Mouse (Mus musculus) heart, embryonic 10.5 days (tissue): ENCODE data around the gene Dennd1b. TPM values are rescaled to one million over a fixed set of nuclear protein-coding genes. Genes with fewer than 3 reads are reported as not detected.

Source experiments
- DNase-seq: peaks from one replicate; pipeline ENCODE4 v3.0.0-alpha.2; 2017; ENCODE audit warnings: low spot score
- H3K27ac ChIP-seq: fragments of 300-500 bp; sonication (generic); 2 replicates; pipeline ENCODE4 v1.5.1; 2016; ENCODE audit warnings: mild to moderate bottlenecking
- H3K27me3 ChIP-seq: fragments of 300-500 bp; sonication (generic); 2 replicates; pipeline ENCODE4 v1.6.1; 2016; ENCODE audit warnings: mild to moderate bottlenecking; ENCODE audit not compliant: poor library complexity, insufficient read depth, severe bottlenecking
- H3K36me3 ChIP-seq: fragments of 300-500 bp; sonication (generic); 2 replicates; pipeline ENCODE4 v1.6.1; 2016; ENCODE audit warnings: mild to moderate bottlenecking, moderate library complexity
- H3K4me1 ChIP-seq: fragments of 300-500 bp; sonication (generic); 2 replicates; pipeline ENCODE4 v1.6.1; 2016; ENCODE audit warnings: mild to moderate bottlenecking
- H3K4me3 ChIP-seq: fragments of 300-500 bp; sonication (generic); 2 replicates; pipeline ENCODE4 v1.5.1; 2016; ENCODE audit warnings: mild to moderate bottlenecking, moderate library complexity
- H3K9me3 ChIP-seq: fragments of 300-500 bp; sonication (generic); 2 replicates; pipeline ENCODE4 v1.6.1; 2016; ENCODE audit warnings: mild to moderate bottlenecking, moderate library complexity
- WGBS: fragments of 180-500 bp; shearing (Covaris S2); methylation state at CpG from one replicate; pipeline ENCODE4 v1.1.7; 2016; 5-methylcytosine and 5-hydroxymethylcytosine counted together
- polyA plus RNA-seq: library from polyadenylated mRNA; unstranded; fragments of >200 nt; fragmentation: Nextera tagmentation; extraction: Ambion mirVana; gene quantifications from 2 replicates; pipeline ENCODE4 v1.2.1, GENCODE M21; 2016

Dennd1b gene
- polyA plus RNA-seq, 1 experiment from 2014 or later, result 9.3 TPM

DNA sequence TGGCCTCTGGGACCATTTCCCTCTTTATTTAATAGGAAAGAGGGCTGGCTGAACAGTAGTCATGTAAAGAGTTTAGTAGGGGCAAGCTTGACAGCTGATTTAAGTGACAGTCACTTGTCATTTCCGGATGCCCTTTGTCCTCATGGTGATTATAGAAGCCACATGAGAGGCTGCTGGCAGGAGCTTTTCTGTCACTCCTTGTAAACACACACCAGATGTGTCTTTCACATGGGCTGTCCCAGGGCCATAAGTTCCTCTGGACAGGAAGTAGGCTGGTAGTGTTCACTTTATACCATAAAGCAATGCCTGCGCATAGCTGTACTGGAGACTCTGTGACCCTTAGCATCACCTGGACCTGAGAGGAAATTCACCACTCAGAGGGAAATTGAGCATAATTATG, 230.8 kb downstream of the Dennd1b start:
- 46% methylated on average over 2 of the region's 2 CpGs for WGBS
- no peak overlapping the region for H3K4me3 ChIP-seq
- peaks cover 11% of the 10 kb centered on the region for H3K4me1 ChIP-seq
- H3K36me3 ChIP-seq, result no peaks in the 10 kb centered on the region
- no peak for DNase-seq
- no peaks in the 10 kb centered on the region for H3K27me3 ChIP-seq
- no peak overlapping the region for H3K27ac ChIP-seq
- no peaks in the 10 kb centered on the region for H3K9me3 ChIP-seq

- WGBS, result 15% methylated on average over 5 of the region's 5 CpGs
- Histone ChIP-seq H3K4me3 (no peak overlapping the region), H3K4me1 (peaks cover 11% of the 10 kb centered on the region), H3K36me3 (no peaks in the 10 kb centered on the region), H3K9me3 (no peaks in the 10 kb centered on the region), H3K27ac (no peak overlapping the region), H3K27me3 (no peaks in the 10 kb centered on the region)
- no peak for DNase-seq
These were observed 231.3 kb downstream of the Dennd1b start for GRCm38 (mm10) chr1:139194428-139195028.

DNA sequence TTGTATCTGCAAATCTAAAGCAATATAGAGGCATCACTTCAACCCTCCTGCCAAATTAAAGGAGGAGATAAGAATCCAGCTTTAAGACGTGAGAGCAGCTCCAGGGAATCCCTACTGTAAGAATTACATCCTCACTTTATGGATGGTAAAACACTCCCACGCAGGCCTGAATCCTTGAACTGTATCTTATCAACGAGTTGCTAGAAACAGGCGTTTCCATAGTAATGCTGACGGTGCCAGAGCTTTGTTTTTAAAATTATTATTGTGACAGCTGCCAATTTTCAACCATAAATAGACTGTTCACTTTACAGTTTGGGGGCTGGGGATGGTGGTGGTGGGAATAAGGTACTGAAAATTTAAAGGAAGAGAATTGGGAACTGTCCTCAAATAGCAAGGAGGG, 239.8 kb downstream of the Dennd1b start:
- H3K4me1 ChIP-seq, result 0 out of 2 replicates have a peak, but pooled peaks cover 4% of the 10 kb centered on the region
- DNase-seq, result no peak
- H3K27me3 ChIP-seq, result no peaks in the 10 kb centered on the region
- H3K27ac ChIP-seq, result no peak overlapping the region
- H3K4me3 ChIP-seq, result no peak overlapping the region
- no peaks in the 10 kb centered on the region for H3K36me3 ChIP-seq
- no peaks in the 10 kb centered on the region for H3K9me3 ChIP-seq
- 46% methylated on average over 5 of the region's 5 CpGs for WGBS

- Histone ChIP-seq H3K9me3 (no peaks in the 10 kb centered on the region), H3K4me1 (0 out of 2 replicates have a peak, but pooled peaks cover 7% of the 10 kb centered on the region), H3K36me3 (no peaks in the 10 kb centered on the region), H3K27ac (no peak overlapping the region), H3K4me3 (no peak overlapping the region), H3K27me3 (no peaks in the 10 kb centered on the region)
- 60% methylated on average over 4 of the region's 4 CpGs for WGBS
- DNase-seq, result no peak
These were observed 243.0 kb downstream of the Dennd1b start for GRCm38 (mm10) chr1:139206259-139206658.

DNA sequence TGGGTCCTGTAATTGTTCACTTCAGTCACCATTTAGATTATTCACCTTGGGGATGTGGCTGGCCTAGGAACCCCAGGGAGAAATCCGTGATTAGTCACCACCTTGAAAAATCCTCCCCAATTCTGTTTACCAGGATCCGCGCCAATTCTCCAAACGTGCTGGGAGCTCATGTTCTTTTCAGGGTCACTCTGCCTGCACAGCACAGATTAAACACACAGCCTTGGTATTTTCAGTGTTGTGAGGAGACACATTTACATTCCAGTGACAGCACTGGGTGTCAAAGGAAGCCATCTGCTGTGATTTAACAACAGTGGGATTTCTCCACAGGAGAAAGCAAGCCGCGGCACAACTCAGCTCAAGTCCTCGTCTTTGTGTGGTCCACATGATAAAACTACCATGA, 246.6 kb downstream of the Dennd1b start:
- 37% methylated on average over 7 of the region's 7 CpGs for whole genome bisulfite sequencing
- Histone ChIP-seq H3K36me3 (no peaks in the 10 kb centered on the region), H3K27me3 (no peaks in the 10 kb centered on the region), H3K27ac (no peak overlapping the region), H3K4me3 (no peak overlapping the region), H3K4me1 (0 out of 2 replicates have a peak, but pooled peaks cover 2% of the 10 kb centered on the region), H3K9me3 (no peaks in the 10 kb centered on the region)
- no peak for DNase-seq

GRCm38 (mm10) chr1:139210505-139210904, 247.3 kb downstream of the Dennd1b start:
- Histone ChIP-seq H3K36me3 (no peaks in the 10 kb centered on the region), H3K9me3 (no peaks in the 10 kb centered on the region), H3K27ac (no peak overlapping the region), H3K4me3 (no peak overlapping the region), H3K27me3 (no peaks in the 10 kb centered on the region), H3K4me1 (0 out of 2 replicates have a peak, but pooled peaks cover 2% of the 10 kb centered on the region)
- no peak for DNase-seq
- WGBS, result 75% methylated on average over 4 of the region's 4 CpGs

DNA sequence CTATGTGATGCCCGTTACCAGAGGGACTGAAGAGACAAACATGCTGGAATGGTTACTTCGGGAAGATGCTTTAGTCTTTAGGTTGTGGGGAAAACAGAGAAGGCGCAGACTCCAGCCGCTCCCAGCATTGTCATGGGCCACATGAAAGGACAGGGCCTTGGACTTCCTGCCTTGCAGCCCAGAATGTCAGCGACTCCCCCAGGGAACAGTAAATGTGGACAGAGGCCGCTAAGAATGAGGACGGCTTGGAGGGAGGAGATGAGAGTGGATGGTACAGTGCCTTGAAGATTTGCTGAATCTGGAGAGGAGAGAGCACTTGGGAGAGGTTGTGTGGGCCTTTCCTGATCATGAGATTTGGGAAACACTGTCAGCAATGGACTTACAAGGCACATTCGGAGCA, 252.1 kb downstream of the Dennd1b start:
- H3K27me3 ChIP-seq, result no peaks in the 10 kb centered on the region
- no peak overlapping the region for H3K27ac ChIP-seq
- H3K4me1 ChIP-seq, result no peaks in the 10 kb centered on the region
- no peak overlapping the region for H3K4me3 ChIP-seq
- no peaks in the 10 kb centered on the region for H3K9me3 ChIP-seq
- no peaks in the 10 kb centered on the region for H3K36me3 ChIP-seq
- DNase-seq, result no peak
- WGBS, result 70% methylated on average over 8 of the region's 8 CpGs

GRCm38 (mm10) chr1:139223804-139224203, 260.6 kb downstream of the Dennd1b start:
- Histone ChIP-seq H3K27ac (no peak overlapping the region), H3K4me3 (no peak overlapping the region), H3K4me1 (no peaks in the 10 kb centered on the region), H3K27me3 (no peaks in the 10 kb centered on the region), H3K36me3 (no peaks in the 10 kb centered on the region), H3K9me3 (no peaks in the 10 kb centered on the region)
- WGBS, result 76% methylated on average over 4 of the region's 4 CpGs
- DNase-seq, result no peak

DNA sequence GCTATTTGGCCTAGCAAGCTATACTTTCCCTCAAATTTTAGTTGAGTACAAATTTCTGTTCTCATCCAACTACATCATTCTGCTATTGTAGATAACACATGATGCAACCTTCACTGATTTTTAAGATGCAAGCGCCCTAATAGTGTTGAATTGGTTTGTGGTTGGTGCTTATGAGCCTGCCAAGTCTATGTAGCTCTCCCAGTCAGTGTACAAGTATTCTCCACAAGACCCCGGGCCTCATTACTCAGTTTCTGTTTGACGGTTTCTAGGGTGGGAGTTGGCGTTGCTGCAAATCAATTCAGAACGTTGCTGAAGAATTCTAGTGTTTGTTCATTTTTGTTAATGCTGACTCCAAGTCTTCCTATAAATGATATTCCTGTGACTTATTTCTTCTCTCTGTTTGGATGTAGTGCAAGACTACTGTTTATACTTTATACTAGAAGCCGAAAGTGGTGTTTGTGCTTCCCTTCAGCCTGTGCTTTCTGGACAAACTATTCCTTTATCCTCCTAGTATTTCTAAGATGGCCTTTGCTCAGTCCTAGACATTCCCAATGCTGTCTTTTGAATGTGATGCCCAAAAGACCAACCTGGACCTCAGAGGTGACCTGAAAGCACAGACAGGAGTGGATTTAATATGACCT, 261.2 kb downstream of the Dennd1b start:
- Histone ChIP-seq H3K27ac (no peak overlapping the region), H3K9me3 (no peaks in the 10 kb centered on the region), H3K4me1 (no peaks in the 10 kb centered on the region), H3K36me3 (no peaks in the 10 kb centered on the region), H3K27me3 (no peaks in the 10 kb centered on the region), H3K4me3 (no peak overlapping the region)
- DNase-seq, result no peak
- 82% methylated on average over 6 of the region's 6 CpGs for WGBS

Other genes starting within 250 kb of the Dennd1b start
- gene Lhx9, start 114.9 kb upstream of the Dennd1b start, polyA plus RNA-seq, result 3.5 and 5.2 TPM in 2 replicates
- gene 2310009B15Rik, start 106.6 kb upstream of the Dennd1b start, polyA plus RNA-seq, result 27.0 and 30.2 TPM in 2 replicates